Mouse (Mus musculus) stomach, embryonic 14.5 days (tissue): ENCODE data around the gene Insr. TPM values are rescaled to one million over a fixed set of nuclear protein-coding genes. Genes with fewer than 3 reads are reported as not detected.

Experiments used
- ATAC-seq: fragments of 200-750 bp; cut with Nextera tagmentation; 2 replicates; pipeline ENCODE4 v1.8.0; 2017; ENCODE audit warnings: low read depth, moderate TSS enrichment; ENCODE audit not compliant: insufficient number of reproducible peaks, insufficient read depth, low FRiP score
- H3K27ac ChIP-seq: fragments of 300-500 bp; sonication (generic); 2 replicates; pipeline ENCODE4 v1.5.1; 2014; ENCODE audit warnings: mild to moderate bottlenecking, low read length, moderate library complexity, mixed read lengths
- H3K27me3 ChIP-seq: fragments of 300-500 bp; sonication (generic); 2 replicates; pipeline ENCODE4 v1.6.1; 2014; ENCODE audit warnings: low read length, control low read depth, mixed read lengths; ENCODE audit not compliant: control insufficient read depth, insufficient read depth
- H3K36me3 ChIP-seq: fragments of 300-500 bp; sonication (generic); 2 replicates; pipeline ENCODE4 v1.6.1; 2014; ENCODE audit warnings: mild to moderate bottlenecking, control low read depth, low read length, moderate library complexity, mixed read lengths; ENCODE audit not compliant: control insufficient read depth, insufficient read depth
- H3K4me1 ChIP-seq: fragments of 300-500 bp; sonication (generic); 2 replicates; pipeline ENCODE4 v1.6.1; 2014; ENCODE audit warnings: low read length, control low read depth, mixed read lengths; ENCODE audit not compliant: control insufficient read depth, insufficient read depth
- H3K4me2 ChIP-seq: fragments of 300-500 bp; sonication (generic); replicated peaks from 2 replicates; pipeline ENCODE4 v1.6.1; 2014; ENCODE audit warnings: low read depth, low read length, control low read depth
- H3K4me3 ChIP-seq: fragments of 300-500 bp; sonication (generic); 2 replicates; pipeline ENCODE4 v1.5.1; 2014; ENCODE audit warnings: low read depth, low read length, control low read depth
- H3K9ac ChIP-seq: fragments of 300-500 bp; sonication (generic); replicated peaks from 2 replicates; pipeline ENCODE4 v1.6.1; 2014; ENCODE audit warnings: low read depth, mild to moderate bottlenecking, control low read depth, low read length, moderate library complexity, mixed read lengths
- H3K9me3 ChIP-seq: fragments of 300-500 bp; sonication (generic); 2 replicates; pipeline ENCODE4 v1.6.1; 2016; ENCODE audit warnings: low read depth, low read length, control low read depth; ENCODE audit not compliant: control insufficient read depth
- WGBS: fragments of 180-500 bp; shearing (Covaris S2); extraction: QIAGEN DNeasy Blood & Tissue Kit; methylation state at CpG from one replicate; pipeline ENCODE4 v1.1.7; 2014; 5-methylcytosine and 5-hydroxymethylcytosine counted together
- polyA plus RNA-seq: library from polyadenylated mRNA; unstranded; fragments of >200 nt; fragmentation: Nextera tagmentation; extraction: Ambion mirVana; gene quantifications from 2 replicates; pipeline ENCODE4 v1.2.1, GENCODE M21; 2014

The Insr gene
- polyA plus RNA-seq, 1 experiment from 2014 or later: 40.8 TPM

DNA sequence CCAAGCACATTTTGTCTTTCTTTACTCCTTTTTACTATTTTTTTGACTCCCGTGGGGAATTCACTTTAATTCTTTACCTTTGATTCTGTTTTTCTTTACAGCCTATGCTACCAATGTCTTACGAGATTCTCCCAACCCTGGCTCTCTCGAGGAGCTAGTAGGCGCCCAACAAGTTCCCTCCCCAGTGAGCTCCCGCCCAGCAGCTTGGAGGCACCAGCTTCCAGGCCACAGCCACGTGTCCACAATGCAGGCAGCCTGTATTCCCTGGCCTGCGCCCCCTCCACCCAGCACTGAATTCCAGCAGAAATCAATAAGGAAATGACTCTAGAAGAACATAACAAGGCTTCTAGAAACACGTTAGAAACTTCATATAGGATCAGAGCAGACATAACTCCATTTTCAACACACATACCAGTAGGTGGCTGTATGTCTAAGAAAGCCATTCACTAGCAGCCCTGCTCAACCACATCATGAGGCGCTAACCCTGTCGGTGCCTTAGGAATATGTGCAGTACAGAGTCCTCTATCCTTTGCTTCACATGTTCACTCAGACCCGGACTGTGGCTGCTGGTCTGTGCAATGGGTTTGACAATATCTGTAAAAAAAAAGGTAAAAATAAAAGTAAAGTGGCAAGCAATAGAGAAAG, 971 bp upstream of the Insr start:
- H3K36me3 ChIP-seq: no peaks in the 10 kb centered on the region
- peak; percentile 34; the same call in 1 of the 2 replicates for ATAC-seq
- H3K4me1 ChIP-seq: peaks cover 13% of the 10 kb centered on the region
- H3K4me3 ChIP-seq: peak overlapping the region; percentile 90; the same call in 1 of the 2 replicates
- peak overlapping the region; percentile 92 for H3K4me2 ChIP-seq
- no peaks in the 10 kb centered on the region for H3K9me3 ChIP-seq
- H3K27ac ChIP-seq: no peak overlapping the region
- WGBS: 34% methylated on average over 11 of the region's 11 CpGs
- no peak overlapping the region for H3K9ac ChIP-seq
- no peaks in the 10 kb centered on the region for H3K27me3 ChIP-seq

DNA sequence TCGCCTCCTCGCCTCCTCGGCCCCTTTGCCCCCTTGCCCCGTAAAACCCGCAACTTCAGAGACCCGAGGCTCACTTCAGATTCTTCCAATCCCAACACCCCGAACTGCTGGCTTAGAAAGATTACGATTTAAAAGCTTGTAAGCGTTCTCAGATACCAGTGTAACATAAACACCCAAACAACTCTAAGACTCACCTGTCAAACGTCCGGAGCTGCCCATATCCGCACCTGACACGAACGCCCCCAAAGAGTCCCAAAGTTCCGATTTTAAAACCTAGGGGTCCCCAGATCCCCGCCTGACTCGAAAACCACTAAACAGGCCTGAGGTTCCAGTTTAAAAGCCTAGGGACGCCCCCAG, 282 bp upstream of the Insr start:
- Histone ChIP-seq H3K9me3 (no peaks in the 10 kb centered on the region), H3K4me1 (peaks cover 13% of the 10 kb centered on the region), H3K27me3 (no peaks in the 10 kb centered on the region), H3K36me3 (no peaks in the 10 kb centered on the region), H3K9ac (peak overlapping the region; percentile 92), H3K27ac (no peak overlapping the region), H3K4me3 (peak overlapping the region; percentile 90), H3K4me2 (peak overlapping the region; percentile 92)
- ATAC-seq: no peak
- 2% methylated on average over 18 of the region's 18 CpGs for WGBS

DNA sequence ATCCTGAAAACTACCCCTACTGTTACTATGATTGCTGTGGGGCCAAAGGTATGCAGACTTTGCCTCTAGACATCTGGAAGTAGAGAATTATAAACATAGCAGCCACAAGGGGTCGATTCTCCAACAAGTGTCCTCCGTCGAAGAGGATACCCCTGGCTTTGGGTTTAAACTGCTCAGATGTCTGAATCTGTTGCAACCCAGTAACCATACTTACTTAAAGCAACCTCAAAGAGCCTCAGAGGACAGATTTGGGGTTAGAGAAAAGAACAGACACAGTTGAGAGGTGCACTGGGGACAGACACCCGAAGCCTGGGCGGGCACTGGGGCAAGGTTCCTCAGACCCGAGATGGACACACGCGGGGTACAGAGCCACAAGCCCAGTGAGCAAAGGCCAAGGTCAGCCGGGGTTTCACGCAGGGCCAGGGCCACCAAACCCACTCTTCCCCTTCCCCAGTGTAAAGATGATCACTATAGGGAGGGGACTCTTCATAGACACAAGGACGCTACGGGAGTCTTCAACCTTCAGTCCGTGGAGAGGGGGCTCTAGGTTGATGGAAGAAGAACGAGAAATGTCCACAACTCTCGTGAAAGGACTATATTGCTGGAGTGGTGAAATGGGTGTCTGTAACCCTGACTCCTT, 1.1 kb downstream of the Insr start:
- H3K9ac ChIP-seq: peak overlapping the region; percentile 92
- H3K9me3 ChIP-seq: no peaks in the 10 kb centered on the region
- no peaks in the 10 kb centered on the region for H3K36me3 ChIP-seq
- peak overlapping the region; percentile 90 for H3K4me3 ChIP-seq
- 28% methylated on average over 15 of the region's 15 CpGs for WGBS
- H3K4me1 ChIP-seq: peaks cover 13% of the 10 kb centered on the region
- ATAC-seq: no peak
- no peak overlapping the region for H3K27ac ChIP-seq
- H3K4me2 ChIP-seq: peak overlapping the region; percentile 92
- H3K27me3 ChIP-seq: no peaks in the 10 kb centered on the region

DNA sequence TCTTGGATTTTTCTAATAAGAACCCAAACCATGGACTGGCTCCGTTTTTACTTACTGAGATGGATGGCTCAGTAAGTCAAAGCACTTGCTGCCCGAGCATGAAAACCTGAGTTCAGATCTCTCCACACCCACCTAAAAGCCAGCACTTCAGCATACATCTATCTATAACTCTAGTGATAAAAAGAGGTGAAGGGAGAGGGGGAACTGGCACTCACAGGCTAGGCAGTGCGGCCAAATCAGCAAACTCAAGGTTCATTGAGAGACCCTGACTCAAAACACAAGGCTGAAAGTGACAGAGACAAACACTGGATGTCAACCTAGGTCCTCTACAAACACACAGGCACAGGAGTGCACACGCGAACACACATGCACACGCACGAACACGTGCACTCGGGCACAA, 2.2 kb downstream of the Insr start:
- no peak overlapping the region for H3K4me3 ChIP-seq
- H3K4me2 ChIP-seq: no peak overlapping the region
- H3K27me3 ChIP-seq: no peaks in the 10 kb centered on the region
- H3K27ac ChIP-seq: no peak overlapping the region
- H3K4me1 ChIP-seq: peaks cover 13% of the 10 kb centered on the region
- WGBS: 93% methylated on average over 9 of the region's 9 CpGs
- H3K36me3 ChIP-seq: no peaks in the 10 kb centered on the region
- no peaks in the 10 kb centered on the region for H3K9me3 ChIP-seq
- H3K9ac ChIP-seq: no peak overlapping the region
- ATAC-seq: no peak

DNA sequence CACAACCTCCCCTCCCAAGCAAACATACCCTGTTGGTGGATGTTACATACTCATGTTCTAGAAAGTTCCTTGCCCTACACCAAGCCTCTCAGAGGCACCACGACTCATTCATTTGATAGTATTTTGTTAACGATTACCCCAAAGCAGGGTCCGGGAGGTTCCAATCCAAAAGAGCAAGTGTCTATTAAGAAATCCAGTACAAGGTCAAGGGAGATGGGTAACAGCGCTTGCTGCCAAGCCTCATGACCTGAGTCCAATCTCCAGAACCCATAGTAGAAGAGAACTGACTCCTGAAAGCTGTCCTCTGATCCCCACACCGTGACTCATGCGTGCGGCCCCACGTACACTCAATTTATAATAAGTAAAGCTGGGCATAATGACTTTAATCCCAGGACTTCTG, 3.4 kb downstream of the Insr start:
- Histone ChIP-seq H3K4me1 (peaks cover 13% of the 10 kb centered on the region), H3K4me2 (no peak overlapping the region), H3K27ac (no peak overlapping the region), H3K9me3 (no peaks in the 10 kb centered on the region), H3K4me3 (no peak overlapping the region), H3K27me3 (no peaks in the 10 kb centered on the region), H3K36me3 (no peaks in the 10 kb centered on the region), H3K9ac (no peak overlapping the region)
- 97% methylated on average over 8 of the region's 8 CpGs for WGBS
- ATAC-seq: no peak

DNA sequence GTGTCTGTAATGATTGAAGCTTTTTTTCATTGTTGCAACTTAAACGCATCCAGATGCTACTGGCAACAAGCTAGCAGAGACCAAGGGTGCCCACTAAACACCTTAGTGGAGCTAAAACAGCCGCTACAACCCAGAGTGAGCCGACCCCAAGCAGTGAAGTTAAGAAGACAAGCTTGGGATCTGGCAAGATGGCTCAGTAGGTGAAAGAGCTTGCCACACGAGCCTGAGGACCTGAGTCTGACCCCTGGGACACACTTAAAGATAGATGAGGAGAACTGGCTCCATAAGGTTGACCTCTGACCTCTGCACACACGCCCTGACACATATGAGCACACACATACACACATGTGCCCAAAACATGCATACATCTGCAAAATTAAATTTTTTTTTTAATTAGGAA, 4.2 kb downstream of the Insr start:
- no peak overlapping the region for H3K4me3 ChIP-seq
- H3K4me2 ChIP-seq: no peak overlapping the region
- H3K36me3 ChIP-seq: no peaks in the 10 kb centered on the region
- no peak overlapping the region for H3K9ac ChIP-seq
- H3K27me3 ChIP-seq: no peaks in the 10 kb centered on the region
- peaks cover 15% of the 10 kb centered on the region for H3K4me1 ChIP-seq
- WGBS: 65% methylated on average over 5 of the region's 5 CpGs
- ATAC-seq: no peak
- H3K27ac ChIP-seq: no peak overlapping the region
- H3K9me3 ChIP-seq: no peaks in the 10 kb centered on the region

DNA sequence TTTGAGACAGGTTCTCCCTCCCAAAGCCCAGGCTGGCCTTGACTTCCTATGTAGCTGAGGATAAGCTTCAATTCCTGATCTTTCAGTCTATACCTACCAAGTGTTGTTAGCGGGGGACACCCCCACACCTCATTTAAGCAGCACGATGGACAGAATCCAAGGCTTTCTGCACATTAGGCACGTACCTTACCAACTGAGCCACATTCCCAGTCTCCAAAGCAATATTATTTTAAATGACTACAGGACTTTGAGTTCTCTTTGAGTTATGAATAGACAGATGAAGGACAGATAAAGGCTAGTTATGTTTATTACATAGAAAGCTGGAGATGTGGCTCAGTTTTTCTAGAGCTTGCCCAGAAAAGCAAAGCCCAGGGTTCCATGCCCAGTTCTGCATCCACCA, 5.6 kb downstream of the Insr start:
- Histone ChIP-seq H3K27me3 (no peaks in the 10 kb centered on the region), H3K9me3 (no peaks in the 10 kb centered on the region), H3K9ac (no peak overlapping the region), H3K36me3 (no peaks in the 10 kb centered on the region), H3K27ac (no peak overlapping the region), H3K4me2 (no peak overlapping the region), H3K4me3 (no peak overlapping the region), H3K4me1 (peaks cover 15% of the 10 kb centered on the region)
- no peak for ATAC-seq
- WGBS: 86% methylated on average over 3 of the region's 3 CpGs

DNA sequence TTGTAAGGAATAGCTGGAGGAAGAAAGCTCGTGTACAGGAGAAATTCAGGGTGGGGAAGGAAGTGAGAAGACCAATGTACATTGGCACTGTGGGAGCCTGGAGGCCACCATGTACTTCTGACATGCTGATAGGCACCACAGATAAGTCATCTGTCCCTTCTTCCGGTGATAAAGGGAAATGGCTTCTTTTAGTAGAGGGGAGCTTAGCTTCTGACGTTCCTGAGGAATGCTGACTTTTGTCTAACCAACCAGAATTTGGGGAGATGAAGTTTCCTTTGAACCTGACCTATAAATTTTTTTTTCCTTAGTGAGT, 12.0 kb downstream of the Insr start:
- no peak for ATAC-seq
- WGBS: 89% methylated on average over 3 of the region's 3 CpGs
- H3K4me2 ChIP-seq: no peak overlapping the region

More for the DNA sequence above, 12.0 kb downstream of the Insr start:
- Histone ChIP-seq H3K27me3 (no peaks in the 10 kb centered on the region), H3K36me3 (no peaks in the 10 kb centered on the region; the same call in 1 of the 2 replicates), H3K9me3 (no peaks in the 10 kb centered on the region), H3K9ac (no peak overlapping the region), H3K27ac (no peak overlapping the region), H3K4me3 (no peak overlapping the region), H3K4me1 (peaks cover 2% of the 10 kb centered on the region; the same call in 1 of the 2 replicates)
